Mouse (Mus musculus): ENCODE data around the gene Brd3os.

- no peak for TF ChIP-seq EP300 (IDR thresholded peaks at IDR 0.05; ENCODE audit: low read depth)
- TF ChIP-seq CTCF (IDR thresholded peaks at IDR 0.05; ENCODE audit: low read depth), result no peak
These were observed 26.9 kb upstream of the Brd3os start for GRCm38 (mm10) chr2:27415060-27415783.

Data from liver, embryonic 14.5 days (tissue).